Mouse (Mus musculus) heart, embryonic 14.5 days (tissue): ENCODE results near the gene Alkal2. TPM values are rescaled to one million over a fixed set of nuclear protein-coding genes. Genes with fewer than 3 reads are reported as not detected.

Source experiments
- ATAC-seq: fragments of 200-750 bp; cut with Nextera tagmentation; 2 replicates; pipeline ENCODE4 v1.8.0; 2017; ENCODE audit warnings: low read depth, moderate TSS enrichment; ENCODE audit not compliant: insufficient number of reproducible peaks, insufficient read depth, low FRiP score
- H3K27ac ChIP-seq, 2 experiments: fragments of 200-500 bp in 1 of 2; fragments of 300-500 bp in 1 of 2; sonication (generic) in 1 of 2; replicated peaks in 1 of 2; 2 replicates each; pipeline ENCODE4 v1.5.1; 2012 to 2014; ENCODE audit warnings: low read depth in 2 of 2, low read length in 2 of 2, control low read depth in 1 of 2, mild to moderate bottlenecking in 1 of 2, mixed read lengths in 1 of 2; ENCODE audit not compliant: control insufficient read depth in 1 of 2, insufficient read depth in 1 of 2
- H3K27me3 ChIP-seq: fragments of 300-500 bp; sonication (generic); 2 replicates; pipeline ENCODE4 v1.6.1; 2014; ENCODE audit warnings: mild to moderate bottlenecking, low read length, control low read depth; ENCODE audit not compliant: control insufficient read depth, insufficient read depth
- H3K36me3 ChIP-seq: fragments of 300-500 bp; sonication (generic); 2 replicates; pipeline ENCODE4 v1.6.1; 2014; ENCODE audit warnings: mild to moderate bottlenecking, control low read depth, low read length, mixed read lengths; ENCODE audit not compliant: control insufficient read depth, insufficient read depth
- H3K4me1 ChIP-seq, 2 experiments: fragments of 200-500 bp in 1 of 2; fragments of 300-500 bp in 1 of 2; sonication (generic) in 1 of 2; 2 replicates each; pipeline ENCODE4 v1.6.1; 2012 to 2014; ENCODE audit warnings: low read length in 2 of 2, control low read depth in 1 of 2, mixed read lengths in 1 of 2; ENCODE audit not compliant: control insufficient read depth in 2 of 2, insufficient read depth in 2 of 2
- H3K4me2 ChIP-seq: fragments of 300-500 bp; sonication (generic); 2 replicates; pipeline ENCODE4 v1.6.1; 2014; ENCODE audit warnings: mild to moderate bottlenecking, low read length
- H3K4me3 ChIP-seq, 2 experiments: fragments of 200-500 bp in 1 of 2; fragments of 300-500 bp in 1 of 2; sonication (generic) in 1 of 2; 2 replicates each; pipeline ENCODE4 v1.5.1; 2012 to 2014; ENCODE audit warnings: low read length in 2 of 2, mild to moderate bottlenecking in 2 of 2, control low read depth in 1 of 2, low read depth in 1 of 2, moderate library complexity in 1 of 2; ENCODE audit not compliant: control insufficient read depth in 1 of 2, insufficient read depth in 1 of 2
- H3K9ac ChIP-seq: fragments of 300-500 bp; sonication (generic); 2 replicates; pipeline ENCODE4 v1.6.1; 2014; ENCODE audit warnings: mild to moderate bottlenecking, low read length
- H3K9me3 ChIP-seq: fragments of 300-500 bp; sonication (generic); 2 replicates; pipeline ENCODE4 v1.6.1; 2016; ENCODE audit warnings: low read length, control low read depth; ENCODE audit not compliant: control insufficient read depth
- WGBS: fragments of 180-500 bp; shearing (Covaris S2); extraction: QIAGEN DNeasy Blood & Tissue Kit; methylation state at CpG from one replicate; pipeline ENCODE4 v1.1.7; 2014; 5-methylcytosine and 5-hydroxymethylcytosine counted together
- polyA plus RNA-seq: library from polyadenylated mRNA; unstranded; fragments of >200 nt; fragmentation: Nextera tagmentation; extraction: Ambion mirVana; gene quantifications from 2 replicates; pipeline ENCODE4 v1.2.1, GENCODE M21; 2014

The Alkal2 gene
- polyA plus RNA-seq: 0.20 TPM in 1 of 2 replicates, not detected in the other

- Histone ChIP-seq H3K4me2 (peak within 1 kb of the TSS; percentile 96), H3K27me3 (peaks cover 81% of the 10 kb centered on the region)
- ATAC-seq: peak; percentile 47; the same call in 1 of the 2 replicates
These were observed at the start of gene Alkal2 for GRCm38 (mm10) chr12:30883986-30884621. Gene Alkal2 (plus strand): TSS chr12:30884322.

GRCm38 (mm10) chr12:30848521-30848920, 35.6 kb upstream of the Alkal2 start:
- no peaks in the 10 kb centered on the region for H3K27me3 ChIP-seq
- H3K36me3 ChIP-seq: no peaks in the 10 kb centered on the region
- H3K9me3 ChIP-seq: no peaks in the 10 kb centered on the region
- H3K9ac ChIP-seq: no peak overlapping the region
- ATAC-seq: no peak
- H3K4me2 ChIP-seq: no peak overlapping the region
- 68% methylated on average over 1 of the region's 1 CpGs for WGBS
- no peak overlapping the region for H3K27ac ChIP-seq
- H3K4me1 ChIP-seq: no peaks in the 10 kb centered on the region
- no peak overlapping the region for H3K4me3 ChIP-seq

More at GRCm38 (mm10) chr12:30883986-30884621, at the start of gene Alkal2:
- Histone ChIP-seq H3K4me3 (peak within 1 kb of the TSS; percentile 42 to 50), H3K9me3 (no peaks in the 10 kb centered on the region), H3K27ac (no peak within 1 kb of the TSS), H3K4me1 (peaks cover 0 to 6% of the 10 kb centered on the region in 2 experiments; a peak in 1 of 4 replicates), H3K36me3 (no peaks in the 10 kb centered on the region), H3K9ac (peak within 1 kb of the TSS; percentile 42)
- WGBS: under 1% methylated on average over 58 of the region's 58 CpGs

- Histone ChIP-seq H3K4me3 (no peak overlapping the region), H3K4me1 (no peaks in the 10 kb centered on the region), H3K27ac (no peak overlapping the region), H3K9me3 (no peaks in the 10 kb centered on the region), H3K27me3 (no peaks in the 10 kb centered on the region), H3K36me3 (no peaks in the 10 kb centered on the region), H3K4me2 (no peak overlapping the region), H3K9ac (no peak overlapping the region)
- no peak for ATAC-seq
- WGBS: 38% methylated on average over 2 of the region's 2 CpGs
These were observed 33.2 kb upstream of the Alkal2 start for GRCm38 (mm10) chr12:30850902-30851301.

GRCm38 (mm10) chr12:30851871-30852270, 32.3 kb upstream of the Alkal2 start:
- Histone ChIP-seq H3K9me3 (no peaks in the 10 kb centered on the region), H3K9ac (no peak overlapping the region), H3K4me1 (no peaks in the 10 kb centered on the region), H3K4me3 (no peak overlapping the region), H3K27ac (no peak overlapping the region), H3K36me3 (no peaks in the 10 kb centered on the region), H3K4me2 (no peak overlapping the region), H3K27me3 (no peaks in the 10 kb centered on the region)
- no peak for ATAC-seq
- 81% methylated on average over 6 of the region's 6 CpGs for WGBS

- no peak for ATAC-seq
- Histone ChIP-seq H3K4me3 (no peak overlapping the region), H3K9ac (no peak overlapping the region), H3K4me1 (no peaks in the 10 kb centered on the region), H3K27ac (no peak overlapping the region), H3K27me3 (no peaks in the 10 kb centered on the region), H3K4me2 (no peak overlapping the region), H3K36me3 (no peaks in the 10 kb centered on the region), H3K9me3 (no peaks in the 10 kb centered on the region)
- 75% methylated on average over 6 of the region's 6 CpGs for WGBS
These were observed 28.5 kb upstream of the Alkal2 start for GRCm38 (mm10) chr12:30855442-30856159.

GRCm38 (mm10) chr12:30856172-30856571, 27.9 kb upstream of the Alkal2 start:
- no peaks in the 10 kb centered on the region for H3K9me3 ChIP-seq
- no peak overlapping the region for H3K27ac ChIP-seq
- no peak overlapping the region for H3K9ac ChIP-seq
- H3K4me3 ChIP-seq: no peak overlapping the region
- H3K4me1 ChIP-seq: no peaks in the 10 kb centered on the region
- no peaks in the 10 kb centered on the region for H3K27me3 ChIP-seq
- no peaks in the 10 kb centered on the region for H3K36me3 ChIP-seq
- no peak for ATAC-seq
- H3K4me2 ChIP-seq: no peak overlapping the region
- WGBS: 88% methylated on average over 5 of the region's 5 CpGs

GRCm38 (mm10) chr12:30864347-30864746, 19.8 kb upstream of the Alkal2 start:
- H3K36me3 ChIP-seq: no peaks in the 10 kb centered on the region
- no peaks in the 10 kb centered on the region for H3K9me3 ChIP-seq
- no peak for ATAC-seq
- no peaks in the 10 kb centered on the region for H3K27me3 ChIP-seq
- 0 out of 2 replicates have a peak overlapping the region, but pooled peaks have one; percentile 1 for H3K4me2 ChIP-seq
- H3K9ac ChIP-seq: no peak overlapping the region
- no peak overlapping the region for H3K4me3 ChIP-seq
- H3K4me1 ChIP-seq: peaks cover 8 to 13% of the 10 kb centered on the region in 2 experiments
- peak overlapping the region; percentile 11 to 44; a peak in 1 of 4 replicates for H3K27ac ChIP-seq
- 68% methylated on average over 2 of the region's 2 CpGs for WGBS
